Mouse (Mus musculus) left cerebral cortex, postnatal 4 days (tissue): Measurements from ENCODE around the gene Brwd1. TPM values are rescaled to one million over a fixed set of nuclear protein-coding genes. Genes with fewer than 3 reads are reported as not detected.
A peak's percentile ranks its signal among the peaks of the same experiment; 100 is the strongest.
"Not testable (repeated sequence)": the region's sequence is repeated elsewhere in the genome, so short reads cannot be mapped to it uniquely, and the experiment has no call there.

ENCODE experiments used
- DNase-seq: peaks from one replicate; pipeline ENCODE4 v3.0.0-alpha.2; 2022
- intact Hi-C: fragments of 180-260 bp; cut with DNase I; formaldehyde crosslinking; loops from one replicate; pipeline ENCODE4 v1.15.1; 2025
- total RNA-seq, 2 experiments: library from RNA; stranded (reverse); gene quantifications; 2 replicates each; pipeline ENCODE4 v1.2.3; 2021

The Brwd1 gene
- 100 to 1,000 TPM; 131 to 135 TPM for total RNA-seq

- intact Hi-C loops = no loop called here
- DNase-seq = peak; percentile 94
Observed at GRCm38 (mm10) chr16:96082301-96083178, at the start of gene Brwd1. Gene Brwd1, minus strand, starts transcription at chr16:96082526.

GRCm38 (mm10) chr16:96128466-96128865, 46.1 kb upstream of the Brwd1 start:
- DNase-seq = no peak
- intact Hi-C loops = no loop called here

GRCm38 (mm10) chr16:96127657-96128344, 45.5 kb upstream of the Brwd1 start, which contains the start of gene Hmgn1:
Gene Hmgn1, minus strand, starts transcription at chr16:96127729.
- DNase-seq = peak; percentile 100
- intact Hi-C loops = no loop called here

GRCm38 (mm10) chr16:96127288-96127656, 44.9 kb upstream of the Brwd1 start:
- intact Hi-C loops = no loop called here
- DNase-seq = no peak

- DNase-seq = no peak
- intact Hi-C loops = no loop called here
Observed at GRCm38 (mm10) chr16:96126684-96127171, 44.4 kb upstream of the Brwd1 start.

- intact Hi-C loops = no loop called here
- DNase-seq = no peak
Observed at GRCm38 (mm10) chr16:96120022-96120623, 37.8 kb upstream of the Brwd1 start.

- DNase-seq = no peak
- intact Hi-C loops = no loop called here
Observed at GRCm38 (mm10) chr16:96114729-96115128, 32.4 kb upstream of the Brwd1 start.

- intact Hi-C loops = no loop called here
Observed at GRCm38 (mm10) chr16:96112769-96113168, 30.4 kb upstream of the Brwd1 start.

GRCm38 (mm10) chr16:96110655-96111345, 28.5 kb upstream of the Brwd1 start:
- DNase-seq = no peak
- intact Hi-C loops = no loop called here

More at GRCm38 (mm10) chr16:96112769-96113168, 30.4 kb upstream of the Brwd1 start:
- DNase-seq = no peak

GRCm38 (mm10) chr16:96109673-96110072, 27.3 kb upstream of the Brwd1 start:
- intact Hi-C loops = no loop called here
- DNase-seq = no peak

- no peak for DNase-seq
- intact Hi-C loops = no loop called here
Observed at GRCm38 (mm10) chr16:96103036-96103435, 20.7 kb upstream of the Brwd1 start.

GRCm38 (mm10) chr16:96097811-96098210, 15.5 kb upstream of the Brwd1 start:
- intact Hi-C loops, DNase-seq: not testable (repeated sequence)

- no peak for DNase-seq
- intact Hi-C loops = no loop called here
Observed at GRCm38 (mm10) chr16:96095966-96096365, 13.6 kb upstream of the Brwd1 start.

- intact Hi-C loops = no loop called here
- DNase-seq = no peak
Observed at GRCm38 (mm10) chr16:96091515-96092504, 9.5 kb upstream of the Brwd1 start.

- intact Hi-C loops = loop anchor here (5.0 kb wide), 1 partner anchor 669 kb away; no protein-coding TSS in a partner anchor
- no peak for DNase-seq
Observed at GRCm38 (mm10) chr16:96088120-96088519, 5.8 kb upstream of the Brwd1 start.

GRCm38 (mm10) chr16:96087436-96087835, 5.1 kb upstream of the Brwd1 start:
- intact Hi-C loops = loop anchor here (5.0 kb wide), 1 partner anchor 670 kb away; no protein-coding TSS in a partner anchor
- no peak for DNase-seq

- no peak for DNase-seq
- intact Hi-C loops = loop anchor here (5.0 kb wide), 1 partner anchor 670 kb away; no protein-coding TSS in a partner anchor
Observed at GRCm38 (mm10) chr16:96087001-96087400, 4.7 kb upstream of the Brwd1 start.

GRCm38 (mm10) chr16:96085597-96085996, 3.3 kb upstream of the Brwd1 start:
- DNase-seq = no peak
- intact Hi-C loops = loop anchor here (5.0 kb wide), 1 partner anchor 672 kb away; no protein-coding TSS in a partner anchor

GRCm38 (mm10) chr16:96083179-96083646, 887 bp upstream of the Brwd1 start:
- DNase-seq = peak; percentile 8
- intact Hi-C loops = no loop called here
